Mouse (Mus musculus): Measurements from ENCODE around the gene Gm48552.

The Gm48552 gene

DNA sequence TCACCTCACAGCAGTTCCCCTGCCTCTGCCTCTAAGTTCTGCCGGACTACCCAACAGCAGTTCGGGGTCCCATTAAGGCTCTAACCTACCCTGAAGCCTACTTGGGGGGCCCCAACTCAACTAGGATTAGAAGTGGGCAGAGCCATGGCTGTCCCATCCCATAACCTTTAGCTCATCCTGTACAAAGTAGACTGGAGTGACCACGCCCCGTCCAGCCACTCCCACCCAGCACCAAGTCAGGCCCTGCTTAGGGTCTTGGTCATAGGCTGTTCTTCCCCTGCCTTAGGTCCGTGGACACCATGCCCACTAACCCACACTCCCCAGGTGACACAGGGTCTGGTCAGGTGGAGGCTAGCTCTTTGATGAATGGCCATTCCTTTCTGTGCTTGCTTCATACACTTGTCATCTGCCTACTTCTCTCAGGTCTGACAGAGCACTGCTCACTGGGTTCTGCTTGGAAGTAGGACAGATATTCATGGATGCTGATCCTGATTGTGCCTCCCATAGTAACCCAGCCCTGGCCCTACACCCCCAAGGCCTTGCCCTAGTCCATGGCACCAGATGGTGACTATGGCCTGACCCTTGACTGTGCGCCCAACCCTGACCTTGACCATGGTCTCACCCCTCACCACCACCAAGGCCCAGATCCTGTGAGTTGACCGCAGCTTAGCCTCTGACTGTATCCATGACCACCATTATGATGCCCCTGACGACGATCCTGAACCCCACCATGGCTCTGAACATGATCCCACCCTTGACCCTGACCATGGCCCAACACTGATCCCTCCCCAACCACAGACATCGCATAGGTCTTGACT lies 30.5 kb downstream of the Gm48552 start:
- DNase-seq (ENCODE audit: low read depth, low spot score) = no peak

DNA sequence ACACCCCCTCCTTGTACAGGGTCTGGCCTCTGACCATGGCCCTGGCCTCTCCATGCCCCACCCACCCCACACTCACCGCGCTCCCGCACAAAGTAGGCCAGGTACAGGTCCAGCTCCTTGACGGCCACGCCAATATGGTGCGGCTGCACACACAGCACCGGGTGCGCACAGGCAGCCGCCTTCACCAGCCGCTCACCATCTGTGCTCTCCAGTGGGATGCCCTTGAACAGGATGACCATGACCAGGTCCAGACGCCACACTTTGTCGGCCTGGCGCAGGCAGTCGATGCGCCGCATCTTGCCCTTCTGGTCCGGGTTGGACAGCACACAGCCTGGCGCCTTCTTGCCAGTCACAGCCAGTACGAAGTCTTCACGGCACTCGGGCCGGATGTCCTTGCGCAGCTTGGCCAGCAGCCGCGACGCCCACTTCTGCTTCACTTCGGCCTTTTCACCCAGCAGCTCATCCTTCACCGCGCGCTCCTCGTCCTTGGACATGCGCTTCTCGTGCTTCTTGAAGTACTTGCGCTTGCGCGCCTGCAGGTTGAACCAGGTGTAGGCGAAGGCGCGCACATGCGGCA lies 31.5 kb downstream of the Gm48552 start:
- DNase-seq (ENCODE audit: low read depth, low spot score) = no peak

DNA sequence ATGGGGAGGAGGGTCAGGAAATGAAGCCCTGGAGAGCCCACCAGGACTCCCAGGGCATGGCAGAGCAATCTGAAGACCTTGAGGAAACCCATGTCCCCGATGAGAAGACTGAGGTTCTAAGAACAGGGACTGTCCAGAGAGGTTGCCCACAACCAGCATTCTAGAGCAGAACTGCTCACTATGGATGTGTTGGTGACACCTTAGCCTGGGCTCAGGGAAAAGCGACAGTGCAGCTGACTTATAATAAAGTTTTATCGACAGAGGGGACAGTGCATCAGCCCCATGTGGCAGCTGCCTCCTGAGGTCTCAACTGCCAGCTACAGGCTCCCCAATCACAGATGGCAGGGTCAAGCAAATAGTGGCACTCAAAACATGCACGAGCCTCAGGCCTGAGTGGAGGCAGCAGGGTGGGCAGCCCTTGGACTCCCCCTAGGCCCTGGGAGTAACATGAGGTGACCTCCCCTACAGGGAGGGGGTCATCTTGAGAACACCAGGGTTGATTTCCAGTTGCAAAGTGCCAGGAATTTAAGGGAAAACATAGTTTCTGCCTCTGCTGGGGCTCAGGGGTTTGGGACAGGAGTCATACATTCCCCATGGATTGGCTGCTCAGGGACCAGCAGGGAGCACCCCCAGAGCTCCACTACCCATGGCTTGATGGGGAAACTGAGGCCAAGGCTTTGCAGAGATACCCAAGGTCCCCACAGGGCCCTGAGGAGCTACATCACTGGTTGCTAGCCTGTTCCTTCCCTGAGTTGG lies 32.4 kb downstream of the Gm48552 start:
- DNase-seq (ENCODE audit: low read depth, low spot score) = no peak

DNA sequence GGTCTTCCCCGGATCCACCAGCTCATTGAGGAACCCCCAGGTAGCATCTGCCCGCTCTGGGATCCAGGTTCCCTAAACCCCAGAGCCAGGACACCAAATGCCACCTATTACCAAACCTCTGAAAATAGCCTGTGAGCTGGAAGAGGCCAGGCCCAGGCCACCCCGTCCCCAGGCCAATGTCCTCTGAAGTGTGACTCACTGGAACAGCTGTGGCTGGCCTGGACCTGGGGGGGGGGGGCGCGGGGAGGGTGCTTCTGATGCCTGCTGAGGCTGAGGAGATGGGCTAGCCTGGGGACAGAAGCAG lies 32.9 kb downstream of the Gm48552 start:
- no peak for DNase-seq (ENCODE audit: low read depth, low spot score)

DNA sequence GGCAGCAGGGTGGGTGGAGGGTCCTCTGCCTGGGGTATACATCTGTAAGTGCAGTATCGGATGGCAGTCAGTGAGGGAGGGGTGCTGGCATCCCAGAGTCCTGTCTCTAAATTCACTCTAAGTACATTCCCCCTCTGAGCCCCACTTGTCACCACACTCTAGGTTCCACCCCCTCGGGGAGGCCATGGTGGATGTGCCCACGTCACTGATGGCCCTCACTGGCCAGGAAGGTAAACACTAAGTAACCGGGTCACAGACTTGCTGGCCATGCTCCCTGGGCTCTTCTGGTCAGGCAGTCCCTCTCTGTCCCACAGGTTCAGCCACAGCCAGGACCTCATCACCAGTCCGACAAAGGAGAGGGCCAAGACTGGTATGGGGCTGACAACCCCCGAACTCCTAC lies 33.4 kb downstream of the Gm48552 start:
- DNase-seq (ENCODE audit: low read depth, low spot score) = no peak

DNA sequence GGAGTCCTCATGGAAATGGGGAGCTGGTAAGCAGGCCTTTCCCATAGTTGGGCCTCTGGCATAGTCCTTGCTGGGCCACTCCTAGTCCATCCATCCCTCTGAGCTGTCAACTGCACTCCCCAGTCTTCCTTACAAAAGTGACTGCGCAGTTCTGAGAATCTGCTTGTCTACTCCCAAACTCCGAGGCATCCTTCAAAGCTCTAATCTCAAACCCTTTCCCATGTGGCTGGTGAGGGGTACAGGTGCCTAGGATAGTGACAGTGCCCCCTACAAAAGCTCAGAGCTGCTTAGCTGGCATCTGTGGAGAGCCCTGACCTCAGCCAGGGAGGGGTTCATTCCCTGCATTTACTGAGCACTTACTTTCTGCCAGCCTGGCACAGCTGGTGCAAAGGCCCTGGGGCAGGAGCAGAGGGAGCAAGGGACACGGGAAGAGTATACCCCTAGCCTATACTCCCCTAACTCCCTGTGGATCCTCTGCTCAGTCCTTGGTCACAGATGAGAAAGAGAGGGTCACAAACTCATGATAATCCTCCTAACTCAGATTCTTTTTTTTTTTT lies 33.9 kb downstream of the Gm48552 start:
- no peak for DNase-seq (ENCODE audit: low read depth, low spot score)

DNA sequence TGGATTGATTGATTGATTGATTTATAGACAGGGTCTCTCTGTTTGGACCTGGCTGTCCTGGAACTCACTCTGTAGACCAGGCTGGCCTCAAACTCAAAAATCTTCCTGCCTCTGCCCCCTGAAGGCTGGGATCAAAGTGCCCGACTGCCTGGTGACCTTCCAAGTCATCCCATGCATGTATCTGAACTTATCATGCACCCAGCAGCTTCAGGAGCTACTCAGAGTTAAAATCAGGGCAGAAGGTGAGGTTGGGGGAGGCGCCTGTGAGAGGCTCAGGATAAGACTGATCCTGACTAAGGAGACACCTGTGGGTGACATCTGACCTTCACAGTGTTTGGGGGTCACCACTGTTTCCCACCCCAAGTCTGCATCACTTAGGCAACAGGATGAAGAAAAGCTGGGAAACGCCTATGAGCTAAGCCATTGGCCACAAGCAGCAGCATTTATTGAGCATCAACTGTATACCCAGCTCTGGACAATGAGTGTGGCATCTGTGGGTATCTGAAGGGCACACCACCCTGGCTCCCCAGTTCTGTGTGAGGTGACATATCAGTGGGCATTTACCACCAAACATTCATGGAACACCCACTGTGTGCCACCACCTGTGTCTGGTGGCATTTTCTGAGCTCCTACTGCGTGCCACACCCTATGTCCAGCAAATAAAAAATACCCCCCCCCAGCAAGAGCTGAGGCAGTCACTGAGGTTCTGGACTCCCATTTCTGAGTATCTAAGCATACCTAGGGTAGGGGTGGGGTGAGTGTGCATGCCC lies 34.9 kb downstream of the Gm48552 start:
- DNase-seq (ENCODE audit: low read depth, low spot score) = no peak

GRCm38 (mm10) chr10:81424246-81425051 lies 35.6 kb downstream of the Gm48552 start:
- no peak for DNase-seq (ENCODE audit: low read depth, low spot score)

DNA sequence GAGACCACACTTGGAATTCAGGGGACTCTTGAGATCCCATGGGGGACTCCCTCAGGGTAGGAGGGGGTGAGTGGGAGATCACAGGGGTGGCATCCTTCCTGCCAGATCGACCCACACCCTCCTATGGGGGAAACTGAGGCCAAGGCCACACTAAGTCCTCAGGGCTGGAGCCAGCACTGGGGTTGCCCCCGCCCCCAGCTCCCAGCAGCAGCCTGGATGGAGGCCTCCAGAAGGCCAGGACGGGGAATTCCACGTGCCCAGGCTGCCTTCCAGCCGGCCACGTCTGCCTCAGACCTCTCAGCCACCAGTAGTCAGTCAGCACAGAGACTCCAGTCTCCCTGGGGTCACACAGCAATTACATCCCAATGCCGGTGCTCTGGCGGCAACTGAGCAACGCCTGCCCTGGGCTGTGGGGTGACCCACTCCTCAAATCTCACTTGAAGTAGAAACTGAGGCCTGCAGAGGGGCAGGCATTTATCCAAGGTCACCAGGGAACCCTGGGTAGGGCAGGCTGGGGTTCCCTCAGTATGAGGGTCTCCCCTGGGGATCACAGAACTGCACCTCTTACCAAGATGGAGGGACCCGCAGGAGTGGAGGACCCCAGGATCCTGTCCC lies 36.5 kb downstream of the Gm48552 start:
- no peak for DNase-seq (ENCODE audit: low read depth, low spot score)

- no peak for DNase-seq (ENCODE audit: low read depth, low spot score)
Observed at GRCm38 (mm10) chr10:81426081-81426671, 37.4 kb downstream of the Gm48552 start.

DNA sequence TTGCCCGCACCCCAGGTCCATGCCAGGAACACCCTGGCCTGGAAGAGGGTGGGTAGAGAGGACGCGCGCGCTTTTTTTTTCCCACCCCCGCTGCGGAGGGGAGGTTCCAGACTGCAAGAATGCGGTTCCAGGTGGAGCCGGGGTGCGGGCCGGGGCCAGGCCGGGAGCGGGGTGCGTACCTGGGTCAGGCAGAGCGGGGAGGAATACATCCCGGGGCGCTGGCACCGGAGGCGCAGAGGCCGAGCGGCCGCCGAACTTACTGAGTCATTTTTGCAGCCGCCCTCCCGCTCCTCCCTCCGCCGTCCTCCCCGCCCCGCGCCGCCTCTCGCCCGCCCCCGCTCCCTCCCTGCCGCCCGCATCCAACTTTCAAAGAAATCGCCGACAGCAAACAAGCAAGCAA lies 38.1 kb downstream of the Gm48552 start:
- peak; percentile 56 for DNase-seq (ENCODE audit: low read depth, low spot score)

GRCm38 (mm10) chr10:81427327-81427726 lies 38.5 kb downstream of the Gm48552 start:
- no peak for DNase-seq (ENCODE audit: low read depth, low spot score)

- no peak for DNase-seq (ENCODE audit: low read depth, low spot score)
Observed at GRCm38 (mm10) chr10:81427804-81428506, 39.1 kb downstream of the Gm48552 start.

DNA sequence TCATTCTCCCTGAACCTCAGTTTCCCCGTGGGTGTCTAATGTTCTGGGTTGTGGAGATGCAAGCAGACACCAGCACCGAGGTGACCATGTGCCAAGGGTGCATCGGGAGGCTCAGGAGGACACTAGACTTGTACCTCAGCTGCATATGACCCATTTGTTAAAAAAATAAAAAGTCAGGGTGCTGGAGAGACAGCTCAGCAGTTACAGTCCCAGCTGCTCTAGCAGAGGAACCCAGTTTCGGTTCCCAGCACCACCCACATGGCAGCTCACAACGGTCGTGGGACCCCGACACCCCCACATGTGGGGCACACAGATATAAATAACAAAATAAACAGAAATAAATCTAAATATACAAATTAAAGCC lies 39.7 kb downstream of the Gm48552 start:
- DNase-seq (ENCODE audit: low read depth, low spot score) = no peak

- DNase-seq (ENCODE audit: low read depth, low spot score) = no peak
Observed at GRCm38 (mm10) chr10:81429092-81429491, 40.3 kb downstream of the Gm48552 start.

DNA sequence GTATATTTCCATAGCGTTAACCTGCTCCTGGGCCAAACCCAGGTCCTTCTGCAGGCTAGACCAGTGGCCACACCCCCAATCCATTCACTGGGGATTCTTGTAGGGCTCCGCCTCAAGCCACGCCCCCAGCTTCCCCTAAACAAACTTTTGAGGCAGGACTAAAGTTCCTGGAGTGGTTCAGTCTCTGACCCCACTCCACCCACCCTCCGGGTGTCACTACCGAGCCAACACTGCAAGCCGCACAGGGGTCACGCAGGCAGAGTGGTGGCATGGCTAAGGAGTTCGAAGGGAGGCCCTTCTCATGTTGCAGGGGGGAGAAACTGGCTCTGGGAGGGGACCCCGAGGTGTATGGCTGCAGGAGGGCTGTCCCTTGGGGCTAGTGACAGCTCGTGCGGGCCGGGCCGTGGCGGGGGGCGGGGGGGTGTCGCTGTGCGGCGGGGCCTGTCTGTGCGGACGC lies 40.8 kb downstream of the Gm48552 start:
- peak; percentile 79 for DNase-seq (ENCODE audit: low read depth, low spot score)

- peak; percentile 89 for DNase-seq (ENCODE audit: low read depth, low spot score)
Observed at GRCm38 (mm10) chr10:81430141-81430830, 41.5 kb downstream of the Gm48552 start.

- peak; percentile 71 for DNase-seq (ENCODE audit: low read depth, low spot score)
Observed at GRCm38 (mm10) chr10:81430831-81431525, 42.2 kb downstream of the Gm48552 start.
